Mouse (Mus musculus): ENCODE data around the gene Egfl7.

DNA sequence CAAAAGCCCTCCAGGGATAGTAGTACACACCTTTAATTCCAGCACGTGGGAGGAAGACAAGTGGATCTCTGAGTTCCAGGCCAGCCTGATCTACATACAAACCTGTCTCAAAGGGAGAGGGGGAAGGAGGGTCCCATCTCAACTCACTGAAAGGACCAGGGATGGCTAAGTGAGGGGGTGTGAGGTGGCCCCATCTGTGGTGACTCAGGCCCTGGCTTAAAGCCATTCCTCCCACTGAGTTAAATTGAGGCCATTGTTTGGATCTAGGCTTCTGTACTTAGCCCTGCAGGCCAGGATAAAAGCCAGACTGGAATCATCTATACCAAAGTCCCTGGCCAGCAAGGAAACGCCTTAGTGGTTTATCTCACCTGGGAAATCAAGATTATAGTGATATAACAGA lies 41.4 kb downstream of the Egfl7 start:
- TF ChIP-seq POLR2A (IDR thresholded peaks at IDR 0.05; ENCODE audit: borderline replicate concordance, low read depth, low read length) (no peak), CTCF (IDR thresholded peaks at IDR 0.05; ENCODE audit: low read depth, low read length) (no peak)
